Mouse (Mus musculus) heart, postnatal 0 days (tissue): ENCODE measurements around the gene H2al1a. TPM values are rescaled to one million over a fixed set of nuclear protein-coding genes. Genes with fewer than 3 reads are reported as not detected.
A peak's percentile ranks its signal among the peaks of the same experiment; 100 is the strongest.
"Not testable (repeated sequence)": the region's sequence is repeated elsewhere in the genome, so short reads cannot be mapped to it uniquely, and the experiment has no call there.

Experiments used
- ATAC-seq: fragments of 200-750 bp; cut with Nextera tagmentation; 2 replicates; pipeline ENCODE4 v1.8.0; 2017; ENCODE audit warnings: low read depth, moderate number of reproducible peaks, moderate library complexity; ENCODE audit not compliant: insufficient read depth
- DNase-seq: peaks from one replicate; pipeline ENCODE4 v3.0.0-alpha.2; 2016; ENCODE audit warnings: low spot score
- H3K27ac ChIP-seq: fragments of 300-500 bp; sonication (generic); 2 replicates; pipeline ENCODE4 v1.5.1; 2014; ENCODE audit warnings: low read depth, mild to moderate bottlenecking
- H3K27me3 ChIP-seq: fragments of 300-500 bp; sonication (generic); 2 replicates; pipeline ENCODE4 v1.6.1; 2014; ENCODE audit warnings: low read length, mixed read lengths; ENCODE audit not compliant: control insufficient read depth, insufficient read depth
- H3K36me3 ChIP-seq: fragments of 300-500 bp; sonication (generic); replicated peaks from 2 replicates; pipeline ENCODE4 v1.6.1; 2014; ENCODE audit warnings: low read length, mixed read lengths; ENCODE audit not compliant: control insufficient read depth, insufficient read depth
- H3K4me1 ChIP-seq: fragments of 300-500 bp; sonication (generic); 2 replicates; pipeline ENCODE4 v1.6.1; 2014; ENCODE audit warnings: antibody characterized with exemption; ENCODE audit not compliant: control insufficient read depth, insufficient read depth
- H3K4me2 ChIP-seq: fragments of 300-500 bp; sonication (generic); 2 replicates; pipeline ENCODE4 v1.6.1; 2014; ENCODE audit warnings: low read depth, mild to moderate bottlenecking, low read length, moderate library complexity
- H3K4me3 ChIP-seq: fragments of 300-500 bp; sonication (generic); 2 replicates; pipeline ENCODE4 v1.5.1; 2014; ENCODE audit warnings: low read depth, low read length
- H3K9ac ChIP-seq: fragments of 300-500 bp; sonication (generic); replicated peaks from 2 replicates; pipeline ENCODE4 v1.6.1; 2014; ENCODE audit warnings: low read depth, low read length, mixed read lengths
- H3K9me3 ChIP-seq: fragments of 300-500 bp; sonication (generic); replicated peaks from 2 replicates; pipeline ENCODE4 v1.6.1; 2016; ENCODE audit warnings: low read length; ENCODE audit not compliant: control insufficient read depth
- CTCF ChIP-seq: IDR thresholded peaks from 2 replicates; pipeline ENCODE4 v1.5.1; 2016; ENCODE audit warnings: antibody characterized with exemption, control low read depth, low read depth
- EP300 ChIP-seq: IDR thresholded peaks from 2 replicates; pipeline ENCODE4 v1.6.1; 2016; ENCODE audit warnings: antibody characterized with exemption, low read depth
- WGBS: fragments of 180-500 bp; shearing (Covaris S2); extraction: QIAGEN DNeasy Blood & Tissue Kit; methylation state at CpG from one replicate; pipeline ENCODE4 v1.1.7; 2014; 5-methylcytosine and 5-hydroxymethylcytosine counted together
- polyA plus RNA-seq: library from polyadenylated mRNA; unstranded; fragments of >200 nt; fragmentation: Nextera tagmentation; extraction: Ambion mirVana; gene quantifications from 2 replicates; pipeline ENCODE4 v1.2.1, GENCODE M21; 2015
- total RNA-seq: library from RNA; depleted of rRNA; stranded (reverse); fragments of >200 nt; gene quantifications from 2 replicates; pipeline ENCODE4 v1.2.3, GENCODE M21; 2014; ENCODE audit warnings: low replicate concordance

The H2al1a gene
- total and polyA plus RNA-seq, 2 experiments from 2014 or later, result not detected

GRCm38 (mm10) chrX:11288306-11288882 is 10.7 kb upstream of the H2al1a start:
- WGBS, result 39% methylated on average over 14 of the region's 14 CpGs
- ATAC-seq (peak; percentile 82), DNase-seq (peak; percentile 46)
- H3K27ac ChIP-seq, result no peak overlapping the region
- no peak overlapping the region for H3K9ac ChIP-seq
- no peaks in the 10 kb centered on the region for H3K36me3 ChIP-seq
- H3K4me1 ChIP-seq, result no peaks in the 10 kb centered on the region
- TF ChIP-seq EP300 (no peak), CTCF (no peak)
- 0 out of 2 replicates have a peak, but pooled peaks cover 2% of the 10 kb centered on the region for H3K27me3 ChIP-seq
- no peaks in the 10 kb centered on the region for H3K9me3 ChIP-seq
- H3K4me2 ChIP-seq, result no peak overlapping the region
- H3K4me3 ChIP-seq, result no peak overlapping the region

GRCm38 (mm10) chrX:11289244-11289643 is 9.8 kb upstream of the H2al1a start:
- Histone ChIP-seq H3K9me3 (no peaks in the 10 kb centered on the region), H3K4me1 (no peaks in the 10 kb centered on the region), H3K4me2 (no peak overlapping the region), H3K36me3 (no peaks in the 10 kb centered on the region), H3K27me3 (0 out of 2 replicates have a peak, but pooled peaks cover 2% of the 10 kb centered on the region), H3K4me3 (no peak overlapping the region), H3K9ac (no peak overlapping the region), H3K27ac (no peak overlapping the region)
- no peak for TF ChIP-seq CTCF
- TF ChIP-seq EP300, result no peak
- WGBS, result 64% methylated on average over 4 of the region's 4 CpGs
- DNase-seq (no peak), ATAC-seq (no peak)

- not testable (repeated sequence) for H3K4me1 ChIP-seq, H3K4me2 ChIP-seq, H3K9me3 ChIP-seq, H3K36me3 ChIP-seq, H3K27ac ChIP-seq, H3K27me3 ChIP-seq, ATAC-seq, H3K9ac ChIP-seq, DNase-seq, H3K4me3 ChIP-seq
- 91% methylated on average over 1 of the region's 3 CpGs for WGBS
Measured at GRCm38 (mm10) chrX:11302132-11302531, 3.1 kb downstream of the H2al1a start, which contains the start of gene H2al1b. H2al1b (plus strand) TSS chrX:11302432.

GRCm38 (mm10) chrX:11305355-11305754 is 6.3 kb downstream of the H2al1a start, which contains the start of gene H2al1c:
H2al1c (plus strand) TSS chrX:11305655.
- H3K27me3 ChIP-seq, ATAC-seq, DNase-seq, H3K4me3 ChIP-seq, H3K4me2 ChIP-seq, H3K4me1 ChIP-seq, H3K36me3 ChIP-seq, H3K27ac ChIP-seq, H3K9ac ChIP-seq, H3K9me3 ChIP-seq: not testable (repeated sequence)
- 75% methylated on average over 1 of the region's 6 CpGs for WGBS

GRCm38 (mm10) chrX:11308524-11308923 is 9.5 kb downstream of the H2al1a start, which contains the start of gene H2al1d:
H2al1d (plus strand) TSS chrX:11308824.
- not testable (repeated sequence) for H3K4me1 ChIP-seq, H3K27me3 ChIP-seq, ATAC-seq, H3K9ac ChIP-seq, H3K36me3 ChIP-seq, H3K9me3 ChIP-seq, H3K27ac ChIP-seq, DNase-seq, H3K4me3 ChIP-seq, H3K4me2 ChIP-seq
- no CpG with 5 or more reads among the region's 6 CpGs for WGBS

- not testable (repeated sequence) for H3K27me3 ChIP-seq, H3K27ac ChIP-seq, H3K4me3 ChIP-seq, DNase-seq, H3K4me2 ChIP-seq, H3K4me1 ChIP-seq, H3K9ac ChIP-seq, ATAC-seq, H3K9me3 ChIP-seq, H3K36me3 ChIP-seq
- WGBS, result no CpG with 5 or more reads among the region's 3 CpGs
Measured at GRCm38 (mm10) chrX:11311634-11312033, 12.6 kb downstream of the H2al1a start, which contains the start of gene H2al1e. H2al1e (plus strand) TSS chrX:11311934.

GRCm38 (mm10) chrX:11314858-11315257 is 15.8 kb downstream of the H2al1a start, which contains the start of gene H2al1f:
H2al1f (plus strand) TSS chrX:11315158.
- H3K9me3 ChIP-seq, H3K4me3 ChIP-seq, H3K27me3 ChIP-seq, H3K9ac ChIP-seq, ATAC-seq, H3K27ac ChIP-seq, H3K4me1 ChIP-seq, H3K4me2 ChIP-seq, H3K36me3 ChIP-seq, DNase-seq: not testable (repeated sequence)
- no CpG with 5 or more reads among the region's 6 CpGs for WGBS

- H3K9me3 ChIP-seq, H3K4me1 ChIP-seq, H3K27ac ChIP-seq, DNase-seq, ATAC-seq, H3K4me3 ChIP-seq, H3K27me3 ChIP-seq, H3K9ac ChIP-seq, H3K4me2 ChIP-seq, H3K36me3 ChIP-seq: not testable (repeated sequence)
- no CpG with 5 or more reads among the region's 3 CpGs for WGBS
Measured at GRCm38 (mm10) chrX:11317956-11318355, 18.9 kb downstream of the H2al1a start, which contains the start of gene H2al1g. H2al1g (plus strand) TSS chrX:11318256.
